Mouse (Mus musculus) megakaryocyte, embryonic 14.5 days (primary cell): Measurements from ENCODE around the gene Zglp1.

Experiments used
- FLI1 ChIP-seq: IDR thresholded peaks from 2 replicates; pipeline ENCODE4 v1.6.1; 2012; ENCODE audit warnings: low read length, inconsistent platforms, mixed read lengths
- GATA1 ChIP-seq: IDR thresholded peaks from 3 replicates; pipeline ENCODE4 v1.6.1; 2012; ENCODE audit warnings: mixed read lengths, low read length, inconsistent platforms, borderline replicate concordance

GRCm38 (mm10) chr9:21090537-21090936 is 23.6 kb upstream of the Zglp1 start:
- no peak for TF ChIP-seq GATA1
- no peak for TF ChIP-seq FLI1
